Comparison of ENCODE assay signal across 10 mouse cellular contexts in the genomic region with DNA sequence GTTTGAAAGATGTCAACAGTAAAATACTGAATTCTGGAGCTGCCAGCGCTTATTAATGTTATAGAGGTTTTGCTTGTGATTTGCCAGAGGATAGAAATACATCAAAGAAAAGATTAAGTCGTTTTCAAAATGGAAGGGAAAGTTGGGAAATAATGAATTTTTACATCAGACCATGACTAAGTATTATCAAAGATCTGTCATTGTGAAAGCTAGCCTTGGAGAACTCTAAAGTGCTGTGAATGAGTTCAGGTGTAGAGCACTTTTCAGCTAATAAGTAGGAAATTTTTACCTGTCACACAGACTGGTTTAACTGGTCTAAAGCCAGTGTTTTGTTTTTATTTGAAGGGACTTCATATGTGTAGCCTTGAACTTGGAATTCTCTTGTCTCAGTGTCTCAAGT. TPM values are rescaled to one million over a fixed set of nuclear protein-coding genes. Genes with fewer than 3 reads are reported as not detected.
DNase-seq lines count a peak whose midpoint lies in the region; ATAC-seq and TF ChIP-seq lines count a peak whose summit lies in the region.
"Had no signal": no experiment of that assay in that cellular context is flagged by ENCODE, and none has a peak within 500 bp of the region (broad histone marks: within the 10 kb centered on the region; RNA-seq: fewer than 3 reads in every experiment).

No protein-coding gene starts in this region.

- peak overlapping the region; percentile 92 for H3K4me3 ChIP-seq in megakaryocyte, embryonic 14.5 days (replicated peaks)
- no peak overlapping the region; the same call in 1 of the 2 replicates for H3K4me3 ChIP-seq in forebrain, postnatal 0 days (ENCODE audit: low read depth, low read length)
- H3K4me3 ChIP-seq in liver, embryonic 15.5 days (replicated peaks) = peak overlapping the region; percentile 87

- ATAC-seq in megakaryocyte, adult 5-6 weeks (ENCODE audit: poor library complexity, severe bottlenecking) = no peak
- ATAC-seq in forebrain, postnatal 0 days = no peak
- ATAC-seq in liver, embryonic 15.5 days (ENCODE audit: insufficient read depth) = no peak

- no peaks in the 10 kb centered on the region for H3K27me3 ChIP-seq in megakaryocyte, embryonic 14.5 days (replicated peaks)
- H3K27me3 ChIP-seq in forebrain, postnatal 0 days (ENCODE audit: insufficient read depth, low read length) = no peaks in the 10 kb centered on the region
- no peaks in the 10 kb centered on the region for H3K27me3 ChIP-seq in liver, embryonic 15.5 days

- peaks cover 2% of the 10 kb centered on the region for H3K36me3 ChIP-seq in megakaryocyte, embryonic 14.5 days (replicated peaks; ENCODE audit: low read length)
- no peaks in the 10 kb centered on the region for H3K36me3 ChIP-seq in forebrain, postnatal 0 days (ENCODE audit: insufficient read depth)
- H3K36me3 ChIP-seq in liver, embryonic 15.5 days (replicated peaks) = no peaks in the 10 kb centered on the region

- H3K4me1 ChIP-seq in megakaryocyte, embryonic 14.5 days = peaks cover 57% of the 10 kb centered on the region
- H3K4me1 ChIP-seq in forebrain, postnatal 0 days (ENCODE audit: insufficient read depth) = peaks cover 12% of the 10 kb centered on the region
- H3K4me1 ChIP-seq in liver, embryonic 15.5 days (replicated peaks) = peaks cover 26% of the 10 kb centered on the region

- DNase-seq in forebrain, postnatal 0 days = no peak
- no peak for DNase-seq in gastrocnemius, postnatal 10 days
- DNase-seq in cerebellum, adult 8-10 months = no peak
- no peak for DNase-seq in cerebellum, postnatal 36 days
- DNase-seq: thymus, adult 18-20 months had no signal

- WGBS in forebrain, postnatal 0 days = 53% methylated on average over 2 of the region's 2 CpGs
- 65% methylated on average over 2 of the region's 2 CpGs for WGBS in liver, embryonic 15.5 days (ENCODE audit: insufficient replicate concordance)

- no peaks in the 10 kb centered on the region for H3K9me3 ChIP-seq in megakaryocyte, embryonic 14.5 days
- no peaks in the 10 kb centered on the region for H3K9me3 ChIP-seq in forebrain, postnatal 0 days (ENCODE audit: low read length)
- no peaks in the 10 kb centered on the region for H3K9me3 ChIP-seq in liver, embryonic 15.5 days (replicated peaks)

- no peak overlapping the region for H3K27ac ChIP-seq in forebrain, postnatal 0 days (ENCODE audit: low read depth, low read length)
- peak overlapping the region; percentile 86; the same call in 1 of the 2 replicates for H3K27ac ChIP-seq in liver, embryonic 15.5 days (replicated peaks)
- H3K27ac ChIP-seq: kidney, postnatal 0 days had no signal

- TF ChIP-seq CTCF in forebrain, postnatal 0 days (IDR thresholded peaks at IDR 0.05; ENCODE audit: low read depth) = no peak

- peak overlapping the region; percentile 75 for H3K4me2 ChIP-seq in forebrain, postnatal 0 days (ENCODE audit: low read depth)
- H3K4me2 ChIP-seq in liver, embryonic 15.5 days = peak overlapping the region; percentile 99

- no peak overlapping the region for H3K9ac ChIP-seq in forebrain, postnatal 0 days
- H3K9ac ChIP-seq in liver, embryonic 15.5 days = no peak overlapping the region

RNA-seq across cellular contexts. Expression of gene Gm11437, which starts 14.0 kb away (rescaled TPM):
- polyA plus RNA-seq in megakaryocyte, embryonic 14.5 days (2012; ENCODE audit: insufficient read depth, low replicate concordance) = not detected in 2 replicates
- total RNA-seq in megakaryocyte, adult 5-6 weeks (2015) = not detected in 2 replicates
- not detected in 2 replicates for total RNA-seq in megakaryocyte, adult 5-6 weeks (2017)
- not detected in 2 replicates for total RNA-seq in forebrain, postnatal 0 days (2014; rRNA removed)
- polyA plus RNA-seq in forebrain, postnatal 0 days (2015; fragmentation: Nextera tagmentation; extraction: Ambion mirVana) = not detected in 2 replicates
- not detected in 2 replicates for polyA plus RNA-seq in liver, embryonic 15.5 days (2015; fragmentation: Nextera tagmentation; extraction: Ambion mirVana)
- total RNA-seq in gastrocnemius, postnatal 10 days (2021) = not detected
- total RNA-seq: common myeloid progenitor, adult 5-6 weeks had no signal
- polyA plus RNA-seq: kidney, postnatal 0 days had no signal

RNA-seq across cellular contexts. Expression of gene Acaca, which starts 51.8 kb away (rescaled TPM):
- polyA plus RNA-seq in megakaryocyte, embryonic 14.5 days (2012; ENCODE audit: insufficient read depth, low replicate concordance) = 7.9 and 9.9 TPM in 2 replicates
- total RNA-seq in megakaryocyte, adult 5-6 weeks (2015) = 15.0 and 16.6 TPM in 2 replicates
- 16.6 and 23.9 TPM in 2 replicates for total RNA-seq in megakaryocyte, adult 5-6 weeks (2017)
- 162 and 200 TPM in 2 replicates for total RNA-seq in forebrain, postnatal 0 days (2014; rRNA removed)
- polyA plus RNA-seq in forebrain, postnatal 0 days (2015; fragmentation: Nextera tagmentation; extraction: Ambion mirVana) = 14.7 and 16.5 TPM in 2 replicates
- polyA plus RNA-seq in liver, embryonic 15.5 days (2015; fragmentation: Nextera tagmentation; extraction: Ambion mirVana) = 5.4 and 5.5 TPM in 2 replicates
- total RNA-seq in gastrocnemius, postnatal 10 days (2021) = 10 to 100 TPM; 15.7 to 16.4 TPM

RNA-seq across cellular contexts. Expression of gene Tada2a, which starts 51.9 kb away (rescaled TPM):
- polyA plus RNA-seq in megakaryocyte, embryonic 14.5 days (2012; ENCODE audit: insufficient read depth, low replicate concordance) = 0.67 and 3.9 TPM in 2 replicates
- 4.9 and 7.2 TPM in 2 replicates for total RNA-seq in megakaryocyte, adult 5-6 weeks (2015)
- total RNA-seq in megakaryocyte, adult 5-6 weeks (2017) = 5.5 and 6.4 TPM in 2 replicates
- total RNA-seq in forebrain, postnatal 0 days (2014; rRNA removed) = 24.8 and 26.1 TPM in 2 replicates
- 29.0 and 30.1 TPM in 2 replicates for polyA plus RNA-seq in forebrain, postnatal 0 days (2015; fragmentation: Nextera tagmentation; extraction: Ambion mirVana)
- 6.9 and 8.1 TPM in 2 replicates for polyA plus RNA-seq in liver, embryonic 15.5 days (2015; fragmentation: Nextera tagmentation; extraction: Ambion mirVana)
- 10 to 100 TPM; 14.2 TPM for total RNA-seq in gastrocnemius, postnatal 10 days (2021)
